Mouse (Mus musculus) gastrocnemius, adult 8-10 months (tissue): ENCODE results near the gene Skap1. TPM values are rescaled to one million over a fixed set of nuclear protein-coding genes. Genes with fewer than 3 reads are reported as not detected.

Experiments
- DNase-seq, 2 experiments: peaks; one replicate each; pipeline ENCODE4 v3.0.0; 2022; ENCODE audit warnings: low spot score in 2 of 2
- total RNA-seq, 4 experiments: library from RNA; stranded (reverse); gene quantifications; 2 replicates each; pipeline ENCODE4 v1.2.4; 2022

Skap1 gene
- total RNA-seq, 4 experiments from 2014 or later, result 0.40 TPM; not detected in 3

DNA sequence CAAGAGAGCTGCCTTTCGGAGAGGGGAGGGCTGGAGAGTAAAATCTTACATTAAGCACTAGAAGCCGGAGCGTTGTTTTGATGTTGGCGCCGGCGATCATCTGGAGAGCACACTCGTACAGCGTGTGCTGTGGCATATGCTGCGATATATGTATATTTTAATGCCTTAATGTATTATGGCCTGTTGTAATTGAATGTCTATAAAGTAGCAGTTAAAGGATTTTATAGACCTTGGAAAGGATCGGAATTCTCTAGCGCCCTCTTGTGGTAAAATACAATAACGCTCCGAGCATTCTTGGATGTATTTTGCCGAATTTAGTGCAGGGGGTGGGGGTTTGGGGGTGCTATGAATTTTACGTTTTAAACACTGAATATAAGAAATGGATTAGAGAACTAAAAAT lies 88.7 kb downstream of the Skap1 start:
- no peak for DNase-seq

DNA sequence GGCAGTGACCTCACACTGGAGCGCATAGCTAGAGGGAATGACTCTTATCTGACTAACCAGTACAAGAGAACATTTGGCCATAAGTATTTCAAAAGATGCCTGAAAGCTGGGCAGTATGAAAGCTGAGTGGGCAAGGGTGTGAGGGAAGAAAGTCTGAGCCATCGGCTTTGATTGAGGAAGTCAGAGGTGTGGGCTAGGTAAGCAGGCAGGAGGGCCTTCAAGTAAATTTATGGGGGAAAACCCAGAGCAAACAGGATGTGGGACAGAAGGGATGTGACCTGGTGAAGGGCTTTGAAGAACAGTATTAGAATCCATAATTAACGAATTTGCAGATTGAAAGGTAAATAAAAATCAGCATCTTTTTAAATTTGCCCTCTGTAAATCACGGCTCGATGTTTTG lies 95.8 kb downstream of the Skap1 start:
- DNase-seq, result no peak

DNA sequence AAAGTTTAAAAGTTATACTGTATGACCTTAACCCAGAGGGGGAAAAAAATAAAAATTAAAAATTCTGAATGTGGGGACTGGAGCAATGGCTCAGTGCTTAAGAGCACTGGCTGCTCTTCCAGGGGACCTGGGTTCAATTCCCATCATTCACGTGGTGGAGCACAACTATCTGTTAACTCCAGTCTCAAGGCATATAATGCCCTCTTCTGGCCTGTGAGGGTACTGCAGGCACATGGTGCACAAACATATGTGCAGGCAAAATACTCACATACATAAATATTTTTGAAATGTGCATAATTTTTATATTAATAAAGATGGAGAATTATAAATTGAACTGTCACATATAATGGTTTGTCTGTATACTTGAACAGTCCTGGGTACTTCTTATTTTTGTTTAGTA lies 99.7 kb downstream of the Skap1 start:
- DNase-seq, result no peak

DNA sequence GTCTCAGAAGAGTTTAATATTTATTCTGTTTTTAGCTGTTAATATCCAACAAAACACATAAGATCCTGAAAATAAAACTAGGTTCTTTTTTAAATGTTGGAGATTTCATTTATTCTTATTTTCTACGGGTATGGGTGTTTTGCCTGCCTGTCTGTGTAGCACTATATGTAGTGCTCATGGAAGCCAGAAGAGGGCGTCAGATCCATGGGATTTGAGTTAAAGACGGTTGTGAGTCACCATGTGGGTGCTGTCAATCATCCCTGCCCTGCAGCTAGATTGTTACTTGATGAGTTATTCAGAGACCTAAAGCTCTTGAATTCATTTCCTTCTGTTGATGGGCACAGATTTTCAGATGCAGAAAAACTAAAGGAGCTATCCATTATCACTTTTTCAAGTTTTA lies 108.1 kb downstream of the Skap1 start:
- DNase-seq, result no peak

GRCm38 (mm10) chr11:96576491-96577427 lies 112.4 kb downstream of the Skap1 start:
- DNase-seq, result no peak

GRCm38 (mm10) chr11:96578551-96579283 lies 114.3 kb downstream of the Skap1 start:
- DNase-seq, result no peak

DNA sequence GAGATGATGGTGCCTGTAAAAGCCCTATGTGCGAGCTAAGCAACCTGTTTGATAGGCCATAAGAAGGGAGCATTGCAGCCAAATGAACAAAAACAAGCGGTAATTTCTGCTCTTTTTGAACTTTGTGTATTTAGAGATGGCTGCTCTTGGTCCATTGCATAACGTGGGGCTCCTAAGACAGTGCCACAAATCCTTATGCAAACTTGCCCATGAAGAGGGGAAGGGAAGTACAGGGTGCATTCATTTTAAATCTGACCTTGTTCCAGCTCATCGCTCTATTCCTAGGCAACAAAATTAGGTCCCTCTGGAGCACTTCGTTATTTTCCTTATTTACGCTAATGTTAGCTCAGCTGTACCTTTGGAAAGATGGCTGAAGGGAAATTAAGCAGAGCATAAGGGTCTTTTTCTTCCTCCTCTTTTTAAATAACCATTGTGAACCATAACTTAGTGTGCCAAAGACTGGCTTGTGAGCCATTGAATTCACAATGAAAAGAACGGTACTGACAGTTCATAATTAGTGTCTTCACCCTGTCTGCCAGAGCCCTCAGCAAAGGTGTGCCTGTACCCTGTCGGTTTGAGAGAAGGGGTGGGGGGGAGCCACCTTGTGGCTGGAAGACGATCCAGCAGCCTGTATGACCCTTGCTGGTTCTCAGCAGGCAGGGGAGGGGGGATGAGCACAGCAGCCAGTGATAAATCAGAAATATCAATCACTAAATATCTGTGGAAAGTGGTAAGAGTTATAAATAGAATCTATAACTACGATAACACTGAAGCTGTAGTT lies 117.4 kb downstream of the Skap1 start:
- no peak for DNase-seq

GRCm38 (mm10) chr11:96582595-96582994 lies 118.2 kb downstream of the Skap1 start:
- DNase-seq, result no peak

GRCm38 (mm10) chr11:96589828-96590227 lies 125.4 kb downstream of the Skap1 start:
- no peak for DNase-seq

GRCm38 (mm10) chr11:96595890-96596289 lies 131.5 kb downstream of the Skap1 start:
- DNase-seq, result no peak

DNA sequence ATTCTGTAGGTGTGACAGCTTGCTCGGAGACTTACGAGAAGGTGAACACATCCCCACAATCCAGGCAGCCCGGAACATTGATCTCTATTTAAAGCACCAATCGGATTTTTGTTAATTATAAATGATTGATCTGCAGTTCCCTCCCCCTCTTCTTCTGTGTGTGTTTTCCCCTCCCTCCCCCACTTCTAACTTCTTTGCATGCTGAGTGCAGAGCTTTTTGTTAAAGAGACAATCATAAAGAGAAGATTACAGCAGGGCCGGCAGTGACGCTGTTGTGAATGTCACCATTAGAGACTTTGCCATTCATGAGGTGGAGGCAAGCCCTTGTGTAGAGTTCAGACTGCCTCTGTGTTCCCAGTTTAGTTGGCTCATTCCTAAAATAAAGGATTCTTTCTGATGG lies 131.9 kb downstream of the Skap1 start:
- DNase-seq, result no peak

- DNase-seq, result no peak
These were observed 138.4 kb downstream of the Skap1 start for GRCm38 (mm10) chr11:96602806-96603205.

DNA sequence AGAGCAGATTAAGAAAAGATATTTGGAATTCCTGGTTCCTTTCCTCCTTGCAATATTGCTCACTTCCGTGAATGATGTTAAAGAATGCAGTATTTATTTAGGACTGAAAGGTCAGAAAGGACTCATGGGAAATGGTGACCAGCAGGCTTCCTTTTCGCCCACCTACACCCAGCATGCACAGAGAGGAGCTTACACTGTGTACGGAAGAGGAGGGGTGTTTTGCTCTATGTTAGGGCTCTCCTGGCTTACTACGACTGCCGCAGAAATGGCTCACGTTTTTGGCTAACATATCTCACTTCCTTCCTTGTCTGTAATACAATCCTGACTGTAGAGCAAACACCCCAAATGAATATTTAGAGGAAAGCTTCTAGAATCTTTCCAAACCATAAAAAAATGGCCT lies 139.9 kb downstream of the Skap1 start:
- no peak for DNase-seq

GRCm38 (mm10) chr11:96604751-96605450 lies 140.5 kb downstream of the Skap1 start:
- DNase-seq, result no peak

DNA sequence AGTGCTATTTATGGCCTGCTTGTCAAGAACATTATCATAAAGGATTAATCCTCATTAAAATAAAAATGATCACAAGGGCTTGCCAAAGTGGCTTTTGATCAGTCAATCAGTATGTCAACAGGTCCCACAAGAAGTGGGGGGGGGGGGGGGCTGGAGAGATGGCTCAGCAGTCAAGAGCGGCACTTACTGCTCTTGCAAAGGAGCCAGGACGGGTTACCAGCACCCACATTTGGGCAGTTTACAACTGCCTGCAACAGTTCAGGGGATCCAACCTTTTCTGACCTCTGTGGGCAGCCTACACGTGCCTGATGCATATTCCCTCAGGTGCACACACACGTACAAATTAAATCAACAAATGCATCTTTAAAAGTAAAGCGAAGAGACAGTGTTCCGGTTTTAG lies 141.1 kb downstream of the Skap1 start:
- no peak for DNase-seq

- DNase-seq, result no peak
These were observed 148.2 kb downstream of the Skap1 start for GRCm38 (mm10) chr11:96612596-96612995.

- DNase-seq, result no peak
These were observed 152.4 kb downstream of the Skap1 start for GRCm38 (mm10) chr11:96616792-96617191.

DNA sequence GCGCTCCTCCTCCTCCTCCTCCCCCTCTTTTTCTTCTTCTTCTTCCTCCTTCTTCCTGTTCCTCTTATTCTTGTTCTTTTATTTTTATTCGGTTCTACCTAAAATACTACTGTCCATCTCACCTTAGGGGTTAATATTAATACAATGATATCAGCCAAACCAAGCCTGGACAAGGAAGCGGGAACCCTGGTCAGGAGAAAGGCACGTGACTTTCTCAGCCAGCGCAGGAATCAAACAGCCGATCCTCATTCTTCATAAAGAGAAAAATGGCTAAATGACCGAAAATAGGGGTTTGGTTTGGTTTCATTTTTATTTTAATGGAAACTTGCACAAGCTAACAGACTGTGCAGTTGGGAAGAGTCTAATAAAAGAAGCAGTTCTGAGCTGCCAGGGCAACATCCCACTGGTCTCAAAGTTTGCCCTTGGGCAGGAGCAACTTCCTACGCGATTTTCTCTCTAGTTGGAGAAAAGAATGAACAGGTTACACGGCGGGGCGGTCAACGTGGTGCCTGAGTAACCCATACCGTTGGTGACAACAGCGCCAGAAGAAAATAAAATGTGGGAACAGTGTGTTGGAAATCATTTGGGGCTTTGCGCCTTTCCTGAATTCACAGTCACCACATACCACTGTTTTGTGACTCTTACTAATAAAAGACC lies 154.5 kb downstream of the Skap1 start:
- DNase-seq, result no peak

GRCm38 (mm10) chr11:96619576-96619975 lies 155.2 kb downstream of the Skap1 start:
- no peak for DNase-seq

GRCm38 (mm10) chr11:96620006-96620405 lies 155.6 kb downstream of the Skap1 start:
- no peak for DNase-seq

DNA sequence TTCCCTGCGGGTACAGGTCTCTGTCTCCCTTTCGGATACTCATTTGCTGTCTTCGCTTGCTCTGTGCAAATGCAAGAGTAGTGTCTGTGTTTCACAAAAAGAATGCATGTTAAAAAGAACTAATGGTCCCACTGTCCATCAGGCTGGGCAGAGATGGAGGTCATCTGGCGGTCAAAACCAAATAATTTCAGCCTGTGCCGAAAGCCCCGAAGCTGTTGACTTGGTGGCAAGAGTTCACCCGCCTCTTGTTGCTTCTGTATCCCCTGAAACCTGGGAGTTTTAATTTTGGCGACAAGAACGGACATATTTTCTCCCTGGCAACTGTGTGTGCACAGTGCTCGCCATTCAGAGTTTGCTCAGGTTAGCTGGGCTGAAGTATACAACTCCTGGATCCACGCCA lies 156.3 kb downstream of the Skap1 start:
- DNase-seq, result no peak
